Mouse (Mus musculus) urinary bladder, postnatal 25 days (tissue): ENCODE measurements at regions not wholly inside any gene's neighbourhood (a gene's known extent, or its start where the extent isn't known, plus 50 kb on each side); places are given as distances from the start of the nearest gene placed in this dataset.

Source experiments
- DNase-seq: peaks from one replicate; pipeline ENCODE4 v3.0.0; 2022; ENCODE audit warnings: low spot score

GRCm38 (mm10) chr3:52600581-52600980, 332.4 kb downstream of the Foxo1 start:
- no peak for DNase-seq

- no peak for DNase-seq
Measured at GRCm38 (mm10) chr3:52600146-52600545, 332.0 kb downstream of the Foxo1 start.

GRCm38 (mm10) chr3:52586418-52586817, 318.3 kb downstream of the Foxo1 start:
- DNase-seq = no peak

- no peak for DNase-seq
Measured at GRCm38 (mm10) chr3:52579917-52580316, 311.8 kb downstream of the Foxo1 start.

- DNase-seq = no peak
Measured at GRCm38 (mm10) chr3:52579096-52579495, 311.0 kb downstream of the Foxo1 start.

GRCm38 (mm10) chr3:52576703-52577244, 308.6 kb downstream of the Foxo1 start:
- no peak for DNase-seq

- no peak for DNase-seq
Measured at GRCm38 (mm10) chr3:52575237-52575798, 307.2 kb downstream of the Foxo1 start.

GRCm38 (mm10) chr3:52574341-52574740, 306.2 kb downstream of the Foxo1 start:
- DNase-seq = no peak

- no peak for DNase-seq
Measured at GRCm38 (mm10) chr3:52573806-52574205, 305.7 kb downstream of the Foxo1 start.

- no peak for DNase-seq
Measured at GRCm38 (mm10) chr3:52572514-52573485, 304.7 kb downstream of the Foxo1 start.

GRCm38 (mm10) chr3:52567606-52568372, 299.7 kb downstream of the Foxo1 start:
- DNase-seq = no peak

GRCm38 (mm10) chr3:52563595-52563994, 295.5 kb downstream of the Foxo1 start:
- no peak for DNase-seq

GRCm38 (mm10) chr3:52562816-52563215, 294.7 kb downstream of the Foxo1 start:
- no peak for DNase-seq

- DNase-seq = no peak
Measured at GRCm38 (mm10) chr3:52559481-52559880, 291.3 kb downstream of the Foxo1 start.

- no peak for DNase-seq
Measured at GRCm38 (mm10) chr3:52558765-52559164, 290.6 kb downstream of the Foxo1 start.

- no peak for DNase-seq
Measured at GRCm38 (mm10) chr3:52557296-52557695, 289.2 kb downstream of the Foxo1 start.

GRCm38 (mm10) chr3:52555038-52555437, 286.9 kb downstream of the Foxo1 start:
- no peak for DNase-seq

GRCm38 (mm10) chr3:52554490-52554889, 286.4 kb downstream of the Foxo1 start:
- no peak for DNase-seq

- DNase-seq = no peak
Measured at GRCm38 (mm10) chr3:52548201-52548893, 280.2 kb downstream of the Foxo1 start.

- DNase-seq = no peak
Measured at GRCm38 (mm10) chr3:52546035-52546434, 277.9 kb downstream of the Foxo1 start.

- no peak for DNase-seq
Measured at GRCm38 (mm10) chr3:52543006-52543405, 274.9 kb downstream of the Foxo1 start.
